Mouse (Mus musculus) urinary bladder, adult 18-20 months (tissue): ENCODE data around the gene Dph3.
"Not testable (repeated sequence)": the region's sequence is repeated elsewhere in the genome, so short reads cannot be mapped to it uniquely, and the experiment has no call there.

Experiments
- DNase-seq, 2 experiments: peaks; one replicate each; pipeline ENCODE4 v3.0.0; 2022; ENCODE audit warnings: low spot score in 2 of 2, mixed read lengths in 2 of 2

The Dph3 gene

GRCm38 (mm10) chr14:32085486-32086201 is at the start of gene Dph3:
Dph3 (minus strand) TSS chr14:32085729.
- DNase-seq = peak; percentile 99

GRCm38 (mm10) chr14:32134293-32134692 is 48.8 kb upstream of the Dph3 start:
- peak in 1 of 2 experiments; percentile 9 for DNase-seq

- no peak for DNase-seq
These were observed 46.3 kb upstream of the Dph3 start for GRCm38 (mm10) chr14:32131836-32132235.

- no peak for DNase-seq
These were observed 42.9 kb upstream of the Dph3 start for GRCm38 (mm10) chr14:32128409-32128808.

GRCm38 (mm10) chr14:32125256-32125655 is 39.7 kb upstream of the Dph3 start:
- DNase-seq = not testable (repeated sequence)

- DNase-seq = no peak
These were observed 38.7 kb upstream of the Dph3 start for GRCm38 (mm10) chr14:32124261-32124660.

- DNase-seq = no peak
These were observed 36.4 kb upstream of the Dph3 start for GRCm38 (mm10) chr14:32121920-32122315.

- no peak for DNase-seq
These were observed 35.7 kb upstream of the Dph3 start for GRCm38 (mm10) chr14:32120940-32121919.

GRCm38 (mm10) chr14:32112124-32112523 is 26.6 kb upstream of the Dph3 start:
- DNase-seq = not testable (repeated sequence)

- DNase-seq = no peak
These were observed 21.4 kb upstream of the Dph3 start for GRCm38 (mm10) chr14:32106911-32107310.

- no peak for DNase-seq
These were observed 20.1 kb upstream of the Dph3 start for GRCm38 (mm10) chr14:32105663-32106062.

GRCm38 (mm10) chr14:32103556-32103955 is 18.0 kb upstream of the Dph3 start:
- DNase-seq = no peak

GRCm38 (mm10) chr14:32098951-32099350 is 13.4 kb upstream of the Dph3 start:
- no peak for DNase-seq

GRCm38 (mm10) chr14:32097691-32098090 is 12.2 kb upstream of the Dph3 start:
- no peak for DNase-seq

GRCm38 (mm10) chr14:32096740-32097139 is 11.2 kb upstream of the Dph3 start:
- no peak for DNase-seq

GRCm38 (mm10) chr14:32095646-32096045 is 10.1 kb upstream of the Dph3 start:
- DNase-seq = no peak

- no peak for DNase-seq
These were observed 8.1 kb upstream of the Dph3 start for GRCm38 (mm10) chr14:32093500-32094117.

GRCm38 (mm10) chr14:32093018-32093417 is 7.5 kb upstream of the Dph3 start:
- DNase-seq = no peak

GRCm38 (mm10) chr14:32091704-32092103 is 6.2 kb upstream of the Dph3 start:
- no peak for DNase-seq

GRCm38 (mm10) chr14:32091124-32091523 is 5.6 kb upstream of the Dph3 start:
- DNase-seq = no peak

- not testable (repeated sequence) for DNase-seq
These were observed 2.2 kb upstream of the Dph3 start for GRCm38 (mm10) chr14:32087584-32088248.

GRCm38 (mm10) chr14:32086226-32086625 is 697 bp upstream of the Dph3 start:
- DNase-seq = no peak
